Mouse (Mus musculus) myocyte (in vitro differentiated cells): ENCODE data around the gene Scfd2. TPM values are rescaled to one million over a fixed set of nuclear protein-coding genes. Genes with fewer than 3 reads are reported as not detected.
A peak's percentile ranks its signal among the peaks of the same experiment; 100 is the strongest.

Source experiments
- H3K27me3 ChIP-seq: one replicate; pipeline ENCODE4 v1.6.1; 2011; ENCODE audit not compliant: control insufficient read depth, insufficient read depth, insufficient read length
- H3K36me3 ChIP-seq: one replicate; pipeline ENCODE4 v1.6.1; 2011; ENCODE audit not compliant: control insufficient read depth, insufficient read depth
- H3K4me2 ChIP-seq: one replicate; pipeline ENCODE4 v1.6.1; 2011; ENCODE audit warnings: low read depth, control low read depth
- H3K4me3 ChIP-seq: one replicate; pipeline ENCODE4 v1.5.1; 2011; ENCODE audit warnings: mild to moderate bottlenecking, control low read depth, moderate library complexity
- H3K79me2 ChIP-seq: one replicate; pipeline ENCODE4 v1.6.1; 2011; ENCODE audit not compliant: control insufficient read depth, insufficient read depth
- H3ac ChIP-seq: one replicate; pipeline ENCODE4 v1.6.1; 2011; ENCODE audit not compliant: control insufficient read depth, insufficient read length
- CEBPB ChIP-seq: IDR thresholded peaks from 2 replicates; pipeline ENCODE4 v1.6.1; 2011; ENCODE audit warnings: mild to moderate bottlenecking, moderate library complexity; ENCODE audit not compliant: poor library complexity, insufficient read depth, severe bottlenecking
- E2F4 ChIP-seq: IDR thresholded peaks from one replicate; pipeline ENCODE4 v1.6.1; 2011; ENCODE audit warnings: mild to moderate bottlenecking, control low read depth, moderate library complexity; ENCODE audit not compliant: insufficient read depth
- MAX ChIP-seq: IDR thresholded peaks from one replicate; pipeline ENCODE4 v1.6.1; 2011; ENCODE audit warnings: low read depth, mild to moderate bottlenecking, control low read depth
- MYOD1 ChIP-seq, 3 experiments: IDR thresholded peaks; one replicate each; pipeline ENCODE4 v1.6.1; 2011; ENCODE audit warnings: control low read depth in 2 of 3, low read depth in 2 of 3, mild to moderate bottlenecking in 2 of 3, moderate library complexity in 1 of 3; ENCODE audit not compliant: insufficient read length in 2 of 3, control insufficient read depth in 1 of 3
- MYOG ChIP-seq, 3 experiments: IDR thresholded peaks; one replicate each; pipeline ENCODE4 v1.6.1; 2011; ENCODE audit warnings: control low read depth in 2 of 3, low read depth in 2 of 3, mild to moderate bottlenecking in 2 of 3; ENCODE audit not compliant: insufficient read length in 2 of 3, control insufficient read depth in 1 of 3, insufficient read depth in 1 of 3
- POLR2A ChIP-seq: IDR thresholded peaks from one replicate; pipeline ENCODE4 v1.6.1; 2011; ENCODE audit warnings: low read depth, mild to moderate bottlenecking, control low read depth, moderate library complexity; ENCODE audit not compliant: insufficient read length
- POLR2AphosphoS2 ChIP-seq: IDR thresholded peaks from one replicate; pipeline ENCODE4 v1.6.1; 2011; ENCODE audit warnings: low read depth, control low read depth; ENCODE audit not compliant: insufficient read length
- REST ChIP-seq: IDR thresholded peaks from one replicate; pipeline ENCODE4 v1.6.1; 2011; ENCODE audit warnings: mild to moderate bottlenecking, control low read depth, moderate library complexity; ENCODE audit not compliant: insufficient read depth, insufficient read length
- SRF ChIP-seq: IDR thresholded peaks from one replicate; pipeline ENCODE4 v1.6.1; 2011; ENCODE audit warnings: low read depth; ENCODE audit not compliant: control insufficient read depth, insufficient read length
- TCF12 ChIP-seq: IDR thresholded peaks from one replicate; pipeline ENCODE4 v1.6.1; 2011; ENCODE audit warnings: mild to moderate bottlenecking, control low read depth; ENCODE audit not compliant: poor library complexity, insufficient read depth, severe bottlenecking
- TCF3 ChIP-seq: IDR thresholded peaks from one replicate; pipeline ENCODE4 v1.6.1; 2011; ENCODE audit warnings: low read depth, control low read depth; ENCODE audit not compliant: insufficient read length
- USF1 ChIP-seq: IDR thresholded peaks from one replicate; pipeline ENCODE4 v1.6.1; 2011; ENCODE audit warnings: low read depth, mild to moderate bottlenecking, control low read depth, moderate library complexity
- polyA plus RNA-seq: library from polyadenylated mRNA; unstranded; fragments of >200 nt; fragmentation: generic; extraction: Trizol; gene quantifications from one replicate; pipeline ENCODE4 v1.2.1, GENCODE M21; 2012; ENCODE audit warnings: missing spikeins

The Scfd2 gene
- polyA plus RNA-seq, 1 experiment, result 7.8 TPM

DNA sequence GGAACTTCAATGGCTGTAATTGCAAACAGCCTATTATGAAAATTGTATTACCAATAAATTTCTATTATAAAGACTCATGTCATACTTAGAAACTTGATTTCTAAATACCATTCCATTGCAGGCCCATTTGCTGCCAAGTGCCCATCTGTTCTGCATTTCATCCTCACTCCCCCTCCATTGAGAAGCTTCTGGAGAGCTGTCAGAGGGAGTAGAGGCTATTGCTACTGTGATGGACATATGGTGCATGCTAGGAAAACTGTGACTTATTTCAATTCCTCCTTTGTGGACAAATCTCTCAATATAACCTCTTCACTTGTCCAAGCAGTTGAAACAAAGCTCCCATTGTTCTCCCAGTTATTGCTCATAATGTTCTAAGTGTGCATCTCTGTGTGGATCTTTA is 19.9 kb downstream of the Scfd2 start:
- no peaks in the 10 kb centered on the region for H3K27me3 ChIP-seq
- no peak overlapping the region for H3ac ChIP-seq
- TF ChIP-seq POLR2A (no peak), REST (no peak), E2F4 (no peak), TCF3 (no peak), USF1 (no peak), POLR2AphosphoS2 (no peak), TCF12 (no peak), SRF (no peak), MYOD1 (IDR thresholded peaks at IDR 0.05; ENCODE audit: control insufficient read depth in 1 of 3, insufficient read length in 2 of 3, low read depth in 2 of 3) (no peak), CEBPB (no peak), MYOG (IDR thresholded peaks at IDR 0.05; ENCODE audit: control insufficient read depth in 1 of 3, insufficient read depth in 1 of 3, insufficient read length in 2 of 3, low read depth in 2 of 3) (no peak)
- no peak overlapping the region for H3K4me2 ChIP-seq
- no peaks in the 10 kb centered on the region for H3K36me3 ChIP-seq
- H3K4me3 ChIP-seq, result no peak overlapping the region
- H3K79me2 ChIP-seq, result no peaks in the 10 kb centered on the region

GRCm38 (mm10) chr5:74492705-74493104 is 38.9 kb downstream of the Scfd2 start:
- H3K27me3 ChIP-seq, result no peaks in the 10 kb centered on the region
- no peak overlapping the region for H3ac ChIP-seq
- H3K36me3 ChIP-seq, result no peaks in the 10 kb centered on the region
- H3K4me2 ChIP-seq, result no peak overlapping the region
- TF ChIP-seq CEBPB, result 0 out of 2 replicates have a peak, but pooled peaks have one; percentile 13
- TF ChIP-seq REST, result no peak
- H3K79me2 ChIP-seq, result no peaks in the 10 kb centered on the region
- H3K4me3 ChIP-seq, result no peak overlapping the region

GRCm38 (mm10) chr5:74484646-74485045 is 46.9 kb downstream of the Scfd2 start:
- no peak for TF ChIP-seq USF1
- TF ChIP-seq POLR2A, result no peak
- no peaks in the 10 kb centered on the region for H3K79me2 ChIP-seq
- H3K4me3 ChIP-seq, result no peak overlapping the region

GRCm38 (mm10) chr5:74482633-74483032 is 48.9 kb downstream of the Scfd2 start:
- no peaks in the 10 kb centered on the region for H3K36me3 ChIP-seq
- H3K4me2 ChIP-seq, result no peak overlapping the region
- no peak overlapping the region for H3K4me3 ChIP-seq
- no peaks in the 10 kb centered on the region for H3K79me2 ChIP-seq
- no peak overlapping the region for H3ac ChIP-seq
- TF ChIP-seq SRF (no peak), CEBPB (no peak)
- no peaks in the 10 kb centered on the region for H3K27me3 ChIP-seq

More at GRCm38 (mm10) chr5:74484646-74485045, 46.9 kb downstream of the Scfd2 start:
- Histone ChIP-seq H3K4me2 (no peak overlapping the region), H3K27me3 (no peaks in the 10 kb centered on the region), H3K36me3 (no peaks in the 10 kb centered on the region), H3ac (no peak overlapping the region)

DNA sequence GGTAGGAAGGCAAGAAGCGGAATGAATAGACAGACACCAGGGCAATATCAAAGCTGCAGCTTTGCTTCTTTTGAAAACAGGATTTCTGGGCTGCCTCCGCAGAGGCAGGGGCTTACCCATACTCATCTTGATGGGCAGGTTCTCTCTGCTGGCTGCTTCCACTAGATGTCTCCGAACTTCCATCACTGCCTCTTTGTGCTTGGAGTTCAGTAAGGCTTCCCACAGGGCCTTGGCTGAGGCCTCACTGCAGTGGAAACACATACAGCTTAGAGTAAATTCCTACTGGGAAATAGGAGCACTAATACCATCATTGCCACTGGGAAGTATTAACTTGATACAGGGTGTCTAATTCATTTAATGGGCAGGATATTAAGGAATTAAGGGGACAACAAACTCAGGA is 49.5 kb downstream of the Scfd2 start:
- no peak overlapping the region for H3K4me3 ChIP-seq

GRCm38 (mm10) chr5:74480409-74480808 is 51.1 kb downstream of the Scfd2 start:
- Histone ChIP-seq H3K27me3 (no peaks in the 10 kb centered on the region), H3K36me3 (no peaks in the 10 kb centered on the region), H3K4me2 (no peak overlapping the region), H3ac (no peak overlapping the region), H3K4me3 (no peak overlapping the region), H3K79me2 (no peaks in the 10 kb centered on the region)
- TF ChIP-seq TCF12, result no peak
- TF ChIP-seq E2F4, result no peak
- TF ChIP-seq REST, result no peak
- no peak for TF ChIP-seq MAX
- TF ChIP-seq SRF, result no peak
- no peak for TF ChIP-seq USF1
- TF ChIP-seq TCF3, result no peak

More for the DNA sequence above, 49.5 kb downstream of the Scfd2 start:
- Histone ChIP-seq H3ac (no peak overlapping the region), H3K4me2 (no peak overlapping the region), H3K36me3 (no peaks in the 10 kb centered on the region), H3K27me3 (no peaks in the 10 kb centered on the region), H3K79me2 (no peaks in the 10 kb centered on the region)
- no peak for TF ChIP-seq USF1
- no peak for TF ChIP-seq TCF3
